Mouse (Mus musculus) A20 (cell line): ENCODE measurements at regions not wholly inside any gene's neighbourhood (a gene's known extent, or its start where the extent isn't known, plus 50 kb on each side); places are given as distances from the start of the nearest gene placed in this dataset.

Experiments
- DNase-seq: peaks from one replicate; pipeline ENCODE4 v3.0.0-alpha.2; 2011; ENCODE audit warnings: low read depth, low spot score

DNA sequence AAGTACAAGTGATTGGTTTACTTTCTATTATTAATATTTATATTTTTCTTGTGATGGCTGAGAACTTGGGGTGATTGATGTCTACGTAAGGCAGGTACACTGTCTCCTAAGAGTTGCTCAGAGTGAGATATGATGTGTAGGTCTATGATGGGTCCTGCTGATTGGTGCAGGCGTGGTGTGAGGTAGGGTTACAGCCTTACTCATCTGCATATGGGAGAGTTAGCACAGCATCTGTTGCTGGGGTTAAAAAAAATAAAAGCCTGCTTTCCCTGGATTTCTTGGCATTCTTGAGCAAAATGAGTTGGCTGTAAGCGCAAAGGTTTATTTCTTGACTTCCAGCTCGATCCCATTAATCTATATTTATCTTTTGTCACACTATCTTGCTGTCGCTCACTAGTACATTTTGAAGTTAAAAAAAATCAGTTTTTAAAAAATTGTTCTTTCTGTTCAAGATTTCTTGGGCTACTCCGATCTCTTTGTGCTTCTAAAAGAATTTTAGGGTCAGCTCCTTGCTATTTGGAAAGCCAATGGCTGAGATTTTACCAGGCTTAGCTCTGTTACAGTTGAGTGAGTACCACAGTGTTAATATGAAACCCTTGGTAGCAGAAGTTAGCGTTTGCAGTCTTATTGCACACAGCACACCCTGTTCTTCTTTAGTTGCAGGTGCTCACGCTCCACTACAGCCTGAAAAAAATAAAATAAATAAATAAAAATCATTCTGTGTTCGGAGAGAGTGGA is 482.0 kb downstream of the Plekhb2 start:
- DNase-seq, result peak; percentile 61

DNA sequence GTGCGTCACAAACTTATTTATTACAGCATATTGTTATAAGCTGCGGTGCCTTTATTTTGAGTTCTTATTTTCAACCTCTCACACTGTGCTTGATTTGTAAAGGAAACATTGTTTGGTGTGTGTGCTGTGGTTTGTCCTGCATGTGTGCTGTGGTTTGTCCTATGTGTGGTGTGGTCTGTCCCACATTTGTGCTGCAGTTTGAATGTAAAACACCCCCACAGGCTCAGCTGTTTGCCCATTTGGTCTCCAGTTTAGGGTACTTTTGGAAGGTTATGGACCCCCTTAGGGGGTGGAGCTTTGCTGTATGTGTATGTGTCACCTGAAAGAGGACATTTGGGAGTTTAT is 482.5 kb downstream of the Plekhb2 start:
- DNase-seq, result peak; percentile 68

DNA sequence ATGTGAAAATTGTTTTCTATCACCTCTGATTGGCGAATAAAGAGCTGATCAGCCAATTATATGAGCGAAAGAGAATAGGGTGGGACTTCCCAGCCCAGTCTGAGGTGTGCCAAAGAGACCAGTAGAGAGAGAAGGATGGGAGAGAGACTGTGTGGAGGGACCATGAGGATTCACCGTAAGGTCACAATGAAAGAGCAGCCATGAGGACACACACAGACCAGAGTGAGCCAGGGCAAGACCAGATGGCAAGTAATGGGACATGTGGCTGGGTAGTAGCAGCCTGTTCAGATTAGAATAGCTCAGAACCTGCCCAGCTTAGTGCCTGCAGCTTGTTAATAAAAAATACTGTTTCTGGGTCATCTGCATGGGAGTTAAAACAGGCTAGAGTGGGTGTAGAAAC is 487.9 kb downstream of the Plekhb2 start:
- DNase-seq, result no peak

DNA sequence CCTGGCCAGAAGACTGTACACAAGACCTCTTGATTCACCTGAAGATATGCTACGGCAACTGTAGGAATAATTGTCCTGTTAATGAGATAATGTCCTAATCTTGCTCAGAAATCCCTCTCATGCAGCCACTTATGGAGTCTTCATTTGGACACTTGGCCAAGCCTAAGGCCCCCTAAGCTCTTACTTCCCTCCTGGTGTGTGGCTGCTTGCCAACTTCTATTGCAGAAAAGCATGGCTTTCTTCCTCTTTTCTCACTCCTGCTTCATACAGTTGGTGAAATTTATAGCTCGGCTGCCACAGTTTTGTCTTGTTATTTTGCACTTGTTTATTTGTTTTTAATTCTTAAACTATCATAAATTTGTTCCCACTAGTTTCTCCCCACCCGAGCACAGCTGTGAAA is 488.4 kb downstream of the Plekhb2 start:
- DNase-seq, result peak; percentile 61

DNA sequence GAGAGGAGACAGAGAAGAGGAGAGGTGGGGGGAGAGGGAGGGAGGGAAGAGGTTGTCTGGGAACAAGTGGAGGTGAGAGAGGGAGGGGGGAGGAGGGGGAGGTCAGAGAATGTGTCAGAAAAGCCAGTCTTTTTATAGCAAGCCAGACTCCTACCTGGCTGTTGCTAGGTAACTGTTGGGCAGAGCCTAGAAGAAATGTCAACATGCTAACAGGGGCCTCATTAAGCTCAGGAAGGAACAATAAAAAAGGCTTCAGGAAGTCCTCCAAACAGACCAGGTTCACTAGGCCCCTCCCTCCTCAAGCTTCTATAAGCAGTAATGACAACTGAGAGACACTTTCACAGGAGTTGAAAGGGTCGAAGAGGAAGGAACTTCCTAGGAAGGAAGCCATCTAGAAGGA is 494.8 kb downstream of the Plekhb2 start:
- no peak for DNase-seq

DNA sequence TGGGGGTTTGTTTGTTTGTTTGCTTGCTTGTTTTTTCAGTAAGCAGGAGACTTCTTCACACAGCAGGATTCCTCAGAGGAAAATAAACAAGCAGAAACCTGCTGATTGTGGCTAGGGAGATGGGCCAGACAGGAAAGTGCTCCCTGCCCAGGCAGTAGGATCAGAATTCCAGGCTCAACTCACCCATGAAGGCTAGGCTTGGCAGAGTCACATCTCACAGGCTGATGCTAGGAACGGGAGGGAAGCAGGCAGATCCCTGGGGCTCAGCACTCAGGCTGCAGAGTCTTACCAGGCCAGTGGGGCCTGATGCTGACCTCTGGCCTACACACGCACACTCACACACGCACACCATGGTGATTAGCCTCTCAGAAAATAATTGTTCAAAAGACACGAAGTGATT is 498.5 kb downstream of the Plekhb2 start:
- DNase-seq, result no peak

DNA sequence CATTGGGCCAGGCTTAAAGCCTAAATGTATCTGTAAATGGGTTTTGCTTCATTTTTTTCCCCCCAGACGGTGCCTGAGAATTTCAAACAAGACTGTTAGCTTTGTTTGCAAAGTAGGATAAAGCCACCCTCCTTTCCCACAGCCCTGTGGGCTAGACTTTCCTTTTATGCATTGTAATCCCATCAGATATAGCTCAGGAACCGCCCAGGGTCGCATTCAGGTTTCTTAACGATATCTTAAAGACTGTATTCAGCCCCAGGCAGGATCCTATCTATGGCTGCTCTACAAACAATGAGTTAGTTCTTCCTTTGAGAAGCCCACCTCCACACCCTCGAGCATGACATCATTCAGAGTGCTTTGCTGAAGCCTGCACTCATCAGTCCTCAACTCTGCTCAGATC is 509.2 kb downstream of the Plekhb2 start:
- no peak for DNase-seq

DNA sequence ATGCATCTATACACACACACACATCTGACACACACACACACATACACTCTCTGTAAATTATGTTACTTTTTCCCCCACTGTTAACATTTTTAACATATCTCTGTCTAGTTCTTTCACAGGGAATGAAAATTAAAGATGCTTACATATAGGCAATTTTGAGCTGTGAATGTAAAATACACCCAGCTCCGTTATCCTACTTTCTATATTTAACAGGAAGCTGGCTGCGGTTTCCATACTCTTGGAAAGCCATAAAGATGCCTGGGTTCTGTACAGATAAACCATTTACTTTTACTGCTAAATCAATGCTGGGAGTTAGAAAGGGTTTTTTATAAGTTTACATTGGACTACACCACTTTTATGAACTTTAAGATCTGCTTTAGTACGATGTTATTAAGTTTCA is 511.7 kb downstream of the Plekhb2 start:
- DNase-seq, result no peak

DNA sequence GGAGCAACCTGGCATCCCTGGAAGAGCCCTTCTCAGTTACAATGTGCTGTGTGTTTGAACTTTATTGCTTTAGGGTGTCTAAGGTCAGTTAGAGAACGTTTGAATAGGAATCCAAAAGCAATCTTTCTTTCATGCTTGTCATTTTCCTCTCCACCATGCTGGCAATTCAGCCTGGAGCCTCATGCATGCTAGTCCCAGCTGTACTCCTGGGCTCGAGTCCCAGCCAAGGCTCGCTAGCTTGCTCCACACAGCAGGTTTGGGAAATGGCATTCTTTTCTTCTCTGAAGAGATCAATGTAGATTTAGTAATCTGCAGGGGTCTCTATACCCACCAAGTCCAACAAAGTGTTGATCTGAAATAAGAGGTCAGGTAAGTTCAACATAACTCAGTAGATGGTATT is 513.1 kb downstream of the Plekhb2 start:
- DNase-seq, result no peak

DNA sequence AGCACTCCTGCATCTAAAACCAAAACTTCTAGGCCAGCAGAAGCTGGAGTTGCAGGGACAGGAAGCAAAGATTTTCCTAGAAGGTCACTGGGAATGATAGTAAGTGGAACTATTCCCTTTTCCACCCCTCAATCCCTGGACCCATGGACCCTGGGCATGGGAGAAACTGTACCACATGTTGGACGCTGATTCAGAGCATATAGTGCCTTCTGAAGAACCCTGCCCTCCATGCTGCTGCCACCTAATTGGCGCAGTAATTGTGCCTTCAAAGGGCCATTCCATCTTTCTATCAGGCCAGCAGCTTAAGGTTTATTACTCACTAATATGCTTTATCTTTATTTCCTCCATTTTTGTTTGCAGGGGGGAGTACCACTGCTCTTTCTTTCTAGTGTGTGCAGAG is 516.8 kb downstream of the Plekhb2 start:
- DNase-seq, result no peak

DNA sequence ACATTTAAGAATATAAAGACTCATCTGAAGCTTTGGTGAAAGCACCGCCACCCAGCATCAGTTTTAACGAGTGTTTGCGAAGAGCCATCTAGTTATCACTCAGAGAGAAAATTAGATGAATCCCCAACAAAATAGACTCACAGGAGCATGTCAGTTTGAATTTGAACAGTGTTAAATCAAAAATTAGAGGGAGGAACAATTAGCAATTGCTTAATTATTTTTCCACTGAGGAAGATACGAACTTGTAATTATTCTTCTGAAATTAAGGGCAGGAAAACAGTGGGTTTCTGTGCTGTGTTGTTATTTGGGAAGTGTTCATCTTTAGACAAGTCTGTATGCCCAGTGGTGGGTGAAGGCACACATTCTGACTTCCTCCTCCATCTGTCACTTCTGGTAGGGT is 523.0 kb downstream of the Plekhb2 start:
- no peak for DNase-seq

DNA sequence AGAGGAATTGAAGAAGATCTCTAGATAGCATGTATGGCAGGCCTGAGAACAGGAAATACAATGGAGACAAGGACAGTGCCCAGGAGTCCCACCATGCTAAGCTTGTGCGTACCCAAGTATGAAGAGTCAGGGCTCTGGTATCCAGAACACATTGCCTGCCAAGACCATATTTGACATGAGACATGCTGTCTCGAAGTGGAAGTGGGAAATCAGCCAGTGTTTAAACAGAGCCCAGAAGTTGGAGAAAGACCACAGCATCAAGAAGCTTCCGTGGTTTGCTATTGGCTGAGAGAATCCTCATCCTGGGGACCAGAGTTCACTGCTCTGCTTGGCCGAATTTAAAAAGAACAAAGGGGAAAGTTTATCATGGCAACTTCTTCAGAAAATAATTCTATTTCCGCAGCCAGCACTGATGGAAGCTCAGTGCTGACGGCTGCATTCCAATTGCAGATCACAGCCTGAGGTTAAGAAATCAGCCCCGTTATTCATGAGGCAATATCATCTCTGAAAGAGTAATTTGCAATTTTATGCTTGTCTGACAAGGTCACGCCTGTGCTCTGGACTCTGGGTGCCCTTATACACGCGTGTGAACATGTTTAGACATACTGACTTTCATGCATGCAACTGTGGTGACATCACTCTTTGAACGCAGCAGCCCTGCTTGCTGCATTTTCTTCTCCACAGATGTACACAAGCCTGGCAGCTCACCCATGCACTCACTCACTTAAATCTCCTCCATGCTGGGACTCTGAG is 531.0 kb downstream of the Plekhb2 start:
- DNase-seq, result no peak

DNA sequence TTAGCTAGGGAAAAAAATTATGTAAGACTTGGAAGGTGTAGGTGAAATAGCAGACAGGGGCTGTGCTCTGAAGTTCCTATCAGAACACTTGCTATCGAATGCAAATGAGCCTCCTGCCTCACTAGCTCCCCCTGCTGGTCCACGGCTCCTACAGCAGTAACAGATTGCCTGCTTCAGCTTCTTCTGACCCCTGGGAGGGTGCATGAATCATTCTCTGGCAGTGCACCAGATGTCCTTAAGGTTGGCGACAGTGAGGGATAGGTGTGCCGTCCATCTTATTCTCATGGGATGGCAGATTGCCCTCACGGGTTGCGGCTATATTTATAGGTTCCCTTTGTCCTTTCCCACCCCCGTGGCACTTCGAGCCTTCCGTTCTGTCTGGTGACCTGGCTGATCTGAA is 535.7 kb downstream of the Plekhb2 start:
- DNase-seq, result peak; percentile 66

DNA sequence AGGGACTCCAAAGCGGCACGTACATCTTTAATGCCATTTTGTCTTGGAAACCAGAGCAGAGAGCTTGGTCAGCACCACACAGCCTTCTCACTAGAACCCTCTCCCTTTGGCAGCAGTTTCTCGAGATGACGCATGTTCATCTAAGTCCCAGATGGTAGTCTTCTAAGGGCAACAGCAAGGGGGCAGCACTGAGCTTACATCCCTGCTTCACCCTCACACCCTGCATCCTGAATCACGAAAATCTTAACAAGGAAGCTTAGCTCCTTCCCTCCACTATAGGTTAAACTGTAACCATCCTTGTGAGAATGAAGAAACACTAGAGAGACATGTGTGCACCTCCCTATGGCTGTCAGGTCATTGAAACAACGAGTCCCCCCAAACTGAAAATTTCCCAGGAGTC is 538.4 kb downstream of the Plekhb2 start:
- DNase-seq, result peak; percentile 48

DNA sequence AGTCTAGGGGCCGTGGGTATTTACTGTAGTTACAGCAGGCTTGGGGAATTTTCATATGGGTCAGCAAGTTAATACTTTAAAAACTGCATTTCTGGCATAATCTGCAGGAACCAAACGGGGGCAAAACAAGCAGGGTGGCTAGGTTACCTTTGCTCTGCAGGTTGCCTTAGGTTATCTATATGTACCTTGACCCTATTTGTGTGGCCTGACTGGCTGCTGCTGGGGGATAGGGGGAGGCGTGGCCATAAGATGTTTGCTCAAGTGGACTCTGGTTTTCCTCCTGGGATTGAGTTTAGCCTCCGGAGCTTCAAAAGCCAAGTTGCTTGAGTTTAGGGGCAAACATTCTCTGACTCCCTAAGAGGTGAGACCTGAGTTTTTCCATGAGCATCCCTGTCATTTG is 540.6 kb downstream of the Plekhb2 start:
- no peak for DNase-seq

DNA sequence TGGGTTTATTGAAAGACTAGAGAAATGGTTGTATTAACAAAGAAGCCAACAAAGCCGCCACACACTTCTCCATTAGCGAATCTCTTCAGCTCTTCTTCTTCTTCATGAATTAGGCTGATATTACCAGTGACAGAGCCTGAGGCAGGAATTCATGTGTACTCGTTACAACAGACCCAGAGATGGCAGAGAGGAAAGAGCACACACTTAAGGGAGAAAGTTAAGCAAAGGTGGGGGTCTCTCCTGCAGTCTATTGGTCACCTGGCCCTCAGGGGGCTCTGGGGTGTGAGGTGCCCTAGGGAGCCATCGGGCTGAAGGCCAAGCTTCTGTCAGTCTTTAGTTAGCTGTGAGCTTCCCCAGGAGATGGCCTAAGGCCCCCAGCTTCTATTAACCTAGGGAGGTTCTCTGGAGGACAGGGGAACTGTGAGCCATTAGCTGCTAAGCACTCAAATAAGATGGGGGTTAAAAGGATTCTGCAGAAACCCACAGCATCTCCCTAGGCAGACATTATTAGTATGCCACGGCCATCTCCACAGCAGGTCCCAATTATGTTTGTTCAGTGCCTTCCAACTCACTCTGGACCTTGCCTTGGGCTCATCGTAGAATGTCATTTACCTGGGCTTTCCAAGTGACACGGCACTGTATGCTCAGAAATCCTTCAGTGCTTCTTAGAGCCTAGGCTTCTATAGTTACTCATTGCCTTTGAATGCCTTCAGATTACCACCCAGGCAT is 541.2 kb downstream of the Plekhb2 start:
- no peak for DNase-seq

DNA sequence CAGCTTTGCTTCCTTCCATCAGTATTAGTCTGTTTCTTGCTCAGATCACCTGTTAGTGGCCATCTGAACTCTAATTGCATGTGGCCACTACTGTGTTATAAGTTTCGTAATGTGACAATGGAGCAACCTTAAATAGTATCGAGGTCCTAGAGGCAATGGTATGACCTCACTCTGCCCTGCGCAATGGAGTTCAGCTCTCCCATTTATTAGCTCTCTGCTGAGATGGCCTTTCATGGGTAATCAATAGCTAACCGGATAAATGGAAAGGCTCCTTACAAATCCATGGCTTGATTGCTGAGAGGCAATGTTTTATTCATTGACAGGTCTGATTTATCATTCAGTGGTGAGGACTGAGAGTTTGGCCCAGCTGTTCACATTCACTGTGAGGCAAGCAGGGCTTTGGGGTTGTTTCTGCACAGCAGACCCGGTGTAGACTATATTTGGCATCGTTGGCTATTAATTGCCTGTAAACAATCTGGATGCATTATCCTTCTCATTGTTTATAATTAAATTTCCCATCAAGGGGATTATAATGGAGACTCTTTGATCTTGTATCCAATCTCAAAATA is 543.9 kb downstream of the Plekhb2 start:
- DNase-seq, result no peak

DNA sequence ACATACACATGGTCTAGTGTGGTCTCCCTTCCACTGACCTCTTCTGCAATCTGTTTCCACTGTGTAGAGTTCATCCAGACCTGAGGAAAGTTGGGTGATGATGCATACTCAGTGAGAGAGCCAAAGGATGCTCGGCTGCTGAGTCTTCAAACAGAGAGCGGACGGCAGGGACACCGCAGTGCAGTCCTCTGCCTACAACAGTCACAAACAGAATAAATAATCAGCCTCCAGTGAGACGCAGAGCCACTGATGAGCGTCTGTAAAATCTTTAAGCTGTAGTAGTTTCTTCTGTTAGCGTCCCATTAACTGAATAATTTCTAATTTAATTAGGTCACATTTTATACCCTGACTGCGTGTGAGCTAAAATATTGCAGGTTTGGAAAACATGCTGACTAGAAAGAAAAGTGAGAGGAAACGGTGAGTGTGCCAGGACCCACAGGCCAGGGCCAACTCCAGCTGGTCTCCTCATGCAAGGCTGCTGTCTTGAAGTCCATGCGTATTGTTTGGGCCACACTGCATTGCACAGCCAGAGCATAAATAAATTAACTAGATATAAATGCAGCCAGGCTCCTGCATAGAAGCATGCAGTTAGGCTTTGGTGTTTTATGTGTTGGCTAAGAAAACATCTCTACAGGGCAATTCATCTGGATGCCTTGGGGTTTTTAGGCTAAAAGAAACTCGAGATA is 551.0 kb downstream of the Plekhb2 start:
- no peak for DNase-seq

DNA sequence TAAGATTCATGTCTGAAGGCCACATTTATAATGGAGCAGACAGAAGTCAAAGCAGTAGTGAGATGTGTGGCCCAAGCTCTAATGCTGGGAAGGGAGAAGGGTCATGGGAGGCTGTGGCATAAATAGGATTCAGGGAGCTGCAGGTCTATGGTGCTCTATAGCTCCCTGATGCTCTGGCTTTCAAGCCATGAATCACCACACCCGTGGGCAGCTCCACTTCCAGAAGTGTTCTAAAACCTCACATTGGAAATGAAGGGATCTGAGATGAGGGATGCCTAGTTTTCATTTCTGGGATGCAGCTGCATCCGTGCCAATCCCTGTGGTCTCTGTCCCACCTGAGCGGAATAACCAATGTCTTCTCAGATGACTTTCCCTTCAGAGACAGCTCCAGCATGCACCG is 553.2 kb downstream of the Plekhb2 start:
- DNase-seq, result no peak

DNA sequence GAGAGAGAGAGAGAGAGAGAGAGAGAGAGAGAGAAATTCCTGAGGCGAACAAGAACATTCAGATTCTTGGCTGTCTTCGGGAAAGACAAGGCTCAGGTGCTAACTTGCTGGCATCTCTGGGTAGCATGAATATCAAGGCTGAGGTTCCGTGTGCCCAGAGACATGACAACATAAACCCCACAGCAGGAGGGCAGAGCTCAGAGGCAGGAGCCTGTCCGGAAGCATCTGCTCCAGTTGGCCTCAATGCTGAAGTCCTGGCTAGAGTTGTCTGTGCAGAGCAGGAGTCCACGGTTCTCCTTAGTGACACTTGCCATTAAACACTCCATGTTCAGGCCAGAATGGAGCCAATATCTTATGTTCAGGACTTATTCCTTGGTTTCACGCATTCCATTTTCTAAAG is 555.6 kb downstream of the Plekhb2 start:
- no peak for DNase-seq

DNA sequence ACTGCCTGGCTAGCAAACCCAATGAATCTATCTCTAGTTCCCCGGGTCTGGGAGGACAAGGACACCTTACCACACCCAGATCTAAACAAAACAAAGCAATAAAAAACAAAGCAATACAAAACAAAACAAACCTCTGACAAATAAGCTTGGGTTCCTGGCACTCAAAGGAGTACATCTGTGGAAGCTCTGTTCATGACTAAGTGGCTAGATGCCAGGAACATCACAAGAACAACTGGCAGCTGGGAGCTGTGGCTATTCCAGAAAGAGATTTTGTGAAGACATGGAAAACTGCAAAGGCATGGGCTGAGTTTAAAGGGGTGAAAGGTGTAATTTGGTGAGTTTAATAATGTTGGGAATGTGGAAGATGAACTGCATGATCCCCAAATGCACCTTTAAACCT is 565.9 kb downstream of the Plekhb2 start:
- no peak for DNase-seq
